Mouse (Mus musculus): Measurements from ENCODE around the gene Slc12a9.

- TF ChIP-seq CTCF (IDR thresholded peaks at IDR 0.05; ENCODE audit: extremely low read depth, insufficient read depth, insufficient read length, insufficient replicate concordance) (no peak), POLR2A (IDR thresholded peaks at IDR 0.05; ENCODE audit: low read depth, low read length) (peak; percentile 61)
Measured at GRCm38 (mm10) chr5:137307071-137307912, 26.1 kb downstream of the Slc12a9 start, which contains the start of gene Srrt.

All from spleen, adult 2 months (tissue).